In genomic region chr5:138948031-138948980, GRCm38 (mm10) we compare ENCODE assay signal across 10 mouse cellular contexts. TPM values are rescaled to one million over a fixed set of nuclear protein-coding genes. Genes with fewer than 3 reads are reported as not detected.
A peak's percentile ranks its signal among the peaks of the same experiment; 100 is the strongest.
DNase-seq lines count a peak whose midpoint lies in the region; ATAC-seq lines count a peak whose summit lies in the region.
"Had no signal": no experiment of that assay in that cellular context is flagged by ENCODE, and none has a peak within 500 bp of the region (broad histone marks: within the 10 kb centered on the region; RNA-seq: fewer than 3 reads in every experiment).

No protein-coding gene starts in this region.

- no peak overlapping the region for H3K9ac ChIP-seq in midbrain, embryonic 12.5 days (replicated peaks)
- H3K9ac ChIP-seq in midbrain, embryonic 11.5 days (ENCODE audit: low read length): no peak overlapping the region
- no peak overlapping the region for H3K9ac ChIP-seq in embryonic facial prominence, embryonic 12.5 days
- 0 out of 2 replicates have a peak overlapping the region, but pooled peaks have one; percentile 0 for H3K9ac ChIP-seq in heart, embryonic 13.5 days
- H3K9ac ChIP-seq: liver, embryonic 14.5 days had no signal

- no peak overlapping the region for H3K4me3 ChIP-seq in midbrain, embryonic 12.5 days
- H3K4me3 ChIP-seq in midbrain, embryonic 11.5 days (ENCODE audit: low read depth, low read length): no peak overlapping the region
- H3K4me3 ChIP-seq in embryonic facial prominence, embryonic 12.5 days: no peak overlapping the region
- no peak overlapping the region for H3K4me3 ChIP-seq in heart, embryonic 13.5 days

- peak; percentile 52 for ATAC-seq in midbrain, embryonic 12.5 days (ENCODE audit: low FRiP score, low read depth)
- ATAC-seq in midbrain, embryonic 11.5 days (ENCODE audit: low FRiP score): no peak
- ATAC-seq in embryonic facial prominence, embryonic 12.5 days (ENCODE audit: insufficient number of reproducible peaks, insufficient read depth, low FRiP score, low TSS enrichment): peak; percentile 32; the same call in 1 of the 2 replicates
- ATAC-seq in heart, embryonic 13.5 days (ENCODE audit: extremely low read depth, insufficient number of reproducible peaks, low FRiP score, low TSS enrichment): peak; percentile 53
- ATAC-seq in megakaryocyte-erythroid progenitor cell, adult 5-6 weeks (replicated peaks; ENCODE audit: low FRiP score, low TSS enrichment, poor library complexity, severe bottlenecking): peak; percentile 46; the same call in 1 of the 2 replicates
- ATAC-seq: Patski had no signal

- peaks cover 23% of the 10 kb centered on the region for H3K4me1 ChIP-seq in midbrain, embryonic 12.5 days
- peaks cover 9% of the 10 kb centered on the region; the same call in 1 of the 2 replicates for H3K4me1 ChIP-seq in midbrain, embryonic 11.5 days (ENCODE audit: control insufficient read depth, insufficient read depth, low read length)
- peaks cover 27% of the 10 kb centered on the region for H3K4me1 ChIP-seq in embryonic facial prominence, embryonic 12.5 days
- peaks cover 66% of the 10 kb centered on the region for H3K4me1 ChIP-seq in heart, embryonic 13.5 days

- 41% methylated on average over 13 of the region's 13 CpGs for WGBS in midbrain, embryonic 12.5 days
- 50% methylated on average over 13 of the region's 13 CpGs for WGBS in midbrain, embryonic 11.5 days
- WGBS in embryonic facial prominence, embryonic 12.5 days: 50% methylated on average over 13 of the region's 13 CpGs
- 17% methylated on average over 13 of the region's 13 CpGs for WGBS in heart, embryonic 13.5 days

- DNase-seq in midbrain, embryonic 11.5 days (ENCODE audit: low spot score, missing footprints): no peak
- DNase-seq in kidney, adult 9 months: peak; percentile 40
- DNase-seq in embryo, embryonic 10.5 days (ENCODE audit: low spot score): no peak
- no peak for DNase-seq in cerebellum, adult 11 months

- H3K9me3 ChIP-seq in midbrain, embryonic 12.5 days: no peaks in the 10 kb centered on the region
- no peaks in the 10 kb centered on the region for H3K9me3 ChIP-seq in midbrain, embryonic 11.5 days (ENCODE audit: control insufficient read depth, low read length)
- H3K9me3 ChIP-seq in embryonic facial prominence, embryonic 12.5 days: no peaks in the 10 kb centered on the region
- H3K9me3 ChIP-seq in heart, embryonic 13.5 days: no peaks in the 10 kb centered on the region

- H3K27ac ChIP-seq in midbrain, embryonic 12.5 days (replicated peaks): no peak overlapping the region
- H3K27ac ChIP-seq in midbrain, embryonic 11.5 days (ENCODE audit: low read depth, low read length): no peak overlapping the region
- H3K27ac ChIP-seq in embryonic facial prominence, embryonic 12.5 days: no peak overlapping the region; the same call in 1 of the 2 replicates
- peak overlapping the region; percentile 98 for H3K27ac ChIP-seq in heart, embryonic 13.5 days (replicated peaks)
- H3K27ac ChIP-seq: liver, embryonic 14.5 days had no signal

- H3K27me3 ChIP-seq in midbrain, embryonic 12.5 days: no peaks in the 10 kb centered on the region
- H3K27me3 ChIP-seq in midbrain, embryonic 11.5 days (ENCODE audit: control insufficient read depth, insufficient read depth, low read length): no peaks in the 10 kb centered on the region
- no peaks in the 10 kb centered on the region for H3K27me3 ChIP-seq in embryonic facial prominence, embryonic 12.5 days
- H3K27me3 ChIP-seq in heart, embryonic 13.5 days (replicated peaks): 0 out of 2 replicates have a peak, but pooled peaks cover 4% of the 10 kb centered on the region
- H3K27me3 ChIP-seq: Patski had no signal

- 0 out of 2 replicates have a peak overlapping the region, but pooled peaks have one; percentile 3 for H3K4me2 ChIP-seq in midbrain, embryonic 12.5 days (replicated peaks)
- H3K4me2 ChIP-seq in midbrain, embryonic 11.5 days: no peak overlapping the region
- 0 out of 2 replicates have a peak overlapping the region, but pooled peaks have one; percentile 10 for H3K4me2 ChIP-seq in embryonic facial prominence, embryonic 12.5 days (replicated peaks)
- H3K4me2 ChIP-seq in heart, embryonic 13.5 days: peak overlapping the region; percentile 46

- H3K36me3 ChIP-seq in midbrain, embryonic 12.5 days: no peaks in the 10 kb centered on the region
- no peaks in the 10 kb centered on the region for H3K36me3 ChIP-seq in midbrain, embryonic 11.5 days (ENCODE audit: control insufficient read depth, insufficient read depth, low read length)
- H3K36me3 ChIP-seq in embryonic facial prominence, embryonic 12.5 days: no peaks in the 10 kb centered on the region
- no peaks in the 10 kb centered on the region for H3K36me3 ChIP-seq in heart, embryonic 13.5 days

RNA-seq across cellular contexts. Expression of gene Pdgfa, which starts 48.9 kb away (rescaled TPM):
- 4.9 and 5.3 TPM in 2 replicates for polyA plus RNA-seq in midbrain, embryonic 12.5 days (2016; fragmentation: Nextera tagmentation; extraction: Ambion mirVana)
- 3.3 and 3.9 TPM in 2 replicates for polyA plus RNA-seq in midbrain, embryonic 11.5 days (2014; fragmentation: Nextera tagmentation; extraction: Ambion mirVana)
- polyA plus RNA-seq in embryonic facial prominence, embryonic 12.5 days (2016; fragmentation: Nextera tagmentation; extraction: Ambion mirVana): 38.4 and 42.8 TPM in 2 replicates
- polyA plus RNA-seq in heart, embryonic 13.5 days (2015; fragmentation: Nextera tagmentation; extraction: Ambion mirVana): 39.8 and 42.1 TPM in 2 replicates
- total RNA-seq in megakaryocyte-erythroid progenitor cell, adult 5-6 weeks (2014; fragmentation: Nextera tagmentation): not detected in 2 replicates
- 1.5 TPM in 1 of 2 replicates, not detected in the other for total RNA-seq in megakaryocyte-erythroid progenitor cell, adult 5-6 weeks (2017)
